Mouse (Mus musculus) bone marrow macrophage, adult 2 months (primary cell): Measurements from ENCODE around the gene Wnt3a.
"Not testable (repeated sequence)": the region's sequence is repeated elsewhere in the genome, so short reads cannot be mapped to it uniquely, and the experiment has no call there.

Experiments used
- CTCF ChIP-seq: IDR thresholded peaks from 2 replicates; pipeline ENCODE4 v1.5.1; 2012; ENCODE audit warnings: low read depth, mild to moderate bottlenecking, low read length, moderate library complexity
- POLR2A ChIP-seq: IDR thresholded peaks from 2 replicates; pipeline ENCODE4 v1.6.1; 2012; ENCODE audit warnings: mild to moderate bottlenecking, low read depth, low read length, borderline replicate concordance

DNA sequence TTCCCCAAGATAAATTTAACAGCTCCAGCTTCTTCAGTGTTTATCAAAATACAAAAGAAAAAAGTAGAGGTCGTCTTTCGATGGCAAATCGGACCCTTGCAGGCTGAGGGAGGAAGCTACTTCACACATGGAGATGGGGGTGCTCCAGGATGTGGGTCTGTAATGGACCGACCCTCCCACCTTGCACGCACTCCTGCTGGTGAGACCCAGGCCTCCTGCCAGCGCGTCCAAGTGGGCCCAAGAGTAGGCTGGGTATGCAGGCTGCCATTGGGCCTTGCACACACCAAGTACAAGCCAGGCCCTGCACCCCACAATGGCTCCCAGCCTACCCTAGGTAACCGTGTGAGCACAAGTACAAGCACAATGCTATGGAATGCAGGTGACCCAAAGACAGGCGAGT, 79.0 kb downstream of the Wnt3a start:
- TF ChIP-seq POLR2A, CTCF: not testable (repeated sequence)
